Mouse (Mus musculus): ENCODE measurements around the gene Olfr1443. TPM values are rescaled to one million over a fixed set of nuclear protein-coding genes. Genes with fewer than 3 reads are reported as not detected.
"Not testable (repeated sequence)": the region's sequence is repeated elsewhere in the genome, so short reads cannot be mapped to it uniquely, and the experiment has no call there.

Olfr1443 gene
- polyA plus RNA-seq (2012; rRNA removed) = not detected in 2 replicates

GRCm38 (mm10) chr19:12677812-12678211 lies at the start of gene Olfr1443:
TSS of gene Olfr1443 (plus strand) at chr19:12678112.
- TF ChIP-seq CTCF (IDR thresholded peaks at IDR 0.05; ENCODE audit: insufficient read depth, low read length) = no peak
- TF ChIP-seq POLR2A (IDR thresholded peaks at IDR 0.05; ENCODE audit: borderline replicate concordance, extremely low read depth, low read depth, low read length) = no peak
- DNase-seq = no peak
- no peaks in the 10 kb centered on the region for H3K4me1 ChIP-seq (ENCODE audit: control insufficient read depth, insufficient read depth, low read length)
- WGBS = 65% methylated on average over 3 of the region's 3 CpGs
- no peak within 1 kb of the TSS for H3K4me3 ChIP-seq (replicated peaks; ENCODE audit: extremely low read depth, low read depth, low read length)

- Histone ChIP-seq H3K4me3 (replicated peaks; ENCODE audit: extremely low read depth, low read depth, low read length) (no peak within 1 kb of the TSS), H3K4me1 (ENCODE audit: control insufficient read depth, insufficient read depth, low read length) (no peaks in the 10 kb centered on the region)
- 56% methylated on average over 4 of the region's 4 CpGs for WGBS
- no peak for TF ChIP-seq POLR2A (IDR thresholded peaks at IDR 0.05; ENCODE audit: borderline replicate concordance, extremely low read depth, low read depth, low read length)
- no peak for TF ChIP-seq CTCF (IDR thresholded peaks at IDR 0.05; ENCODE audit: insufficient read depth, low read length)
- no peak for DNase-seq
Observed at GRCm38 (mm10) chr19:12633176-12633575, 44.7 kb upstream of the Olfr1443 start, which contains the start of gene Glyat. TSS of gene Glyat (plus strand) at chr19:12633308.

GRCm38 (mm10) chr19:12634259-12634658 lies 43.7 kb upstream of the Olfr1443 start:
- no peak for DNase-seq
- H3K4me3 ChIP-seq (replicated peaks; ENCODE audit: extremely low read depth, low read depth, low read length) = no peak overlapping the region
- H3K4me1 ChIP-seq (ENCODE audit: control insufficient read depth, insufficient read depth, low read length) = no peaks in the 10 kb centered on the region
- no peak for TF ChIP-seq POLR2A (IDR thresholded peaks at IDR 0.05; ENCODE audit: borderline replicate concordance, extremely low read depth, low read depth, low read length)
- no peak for TF ChIP-seq CTCF (IDR thresholded peaks at IDR 0.05; ENCODE audit: insufficient read depth, low read length)
- WGBS = 82% methylated on average over 3 of the region's 3 CpGs

GRCm38 (mm10) chr19:12634963-12635362 lies 42.9 kb upstream of the Olfr1443 start:
- Histone ChIP-seq H3K4me3 (replicated peaks; ENCODE audit: extremely low read depth, low read depth, low read length) (no peak overlapping the region), H3K4me1 (ENCODE audit: control insufficient read depth, insufficient read depth, low read length) (no peaks in the 10 kb centered on the region)
- 85% methylated on average over 4 of the region's 4 CpGs for WGBS
- no peak for DNase-seq
- TF ChIP-seq CTCF (IDR thresholded peaks at IDR 0.05; ENCODE audit: insufficient read depth, low read length) (no peak), POLR2A (IDR thresholded peaks at IDR 0.05; ENCODE audit: borderline replicate concordance, extremely low read depth, low read depth, low read length) (no peak)

GRCm38 (mm10) chr19:12636863-12637262 lies 41.0 kb upstream of the Olfr1443 start:
- no peak for TF ChIP-seq CTCF (IDR thresholded peaks at IDR 0.05; ENCODE audit: insufficient read depth, low read length)
- WGBS = 61% methylated on average over 3 of the region's 3 CpGs
- no peak for DNase-seq
- H3K4me1 ChIP-seq (ENCODE audit: control insufficient read depth, insufficient read depth, low read length) = no peaks in the 10 kb centered on the region
- no peak overlapping the region for H3K4me3 ChIP-seq (replicated peaks; ENCODE audit: extremely low read depth, low read depth, low read length)

GRCm38 (mm10) chr19:12638049-12638448 lies 39.9 kb upstream of the Olfr1443 start:
- H3K4me3 ChIP-seq (replicated peaks; ENCODE audit: extremely low read depth, low read depth, low read length) = no peak overlapping the region
- 64% methylated on average over 1 of the region's 1 CpGs for WGBS
- TF ChIP-seq POLR2A (IDR thresholded peaks at IDR 0.05; ENCODE audit: borderline replicate concordance, extremely low read depth, low read depth, low read length) (no peak), CTCF (IDR thresholded peaks at IDR 0.05; ENCODE audit: insufficient read depth, low read length) (no peak)
- no peak for DNase-seq
- no peaks in the 10 kb centered on the region for H3K4me1 ChIP-seq (ENCODE audit: control insufficient read depth, insufficient read depth, low read length)

- TF ChIP-seq POLR2A (IDR thresholded peaks at IDR 0.05; ENCODE audit: borderline replicate concordance, extremely low read depth, low read depth, low read length) (no peak), CTCF (IDR thresholded peaks at IDR 0.05; ENCODE audit: insufficient read depth, low read length) (no peak)
- no peak overlapping the region for H3K4me3 ChIP-seq (replicated peaks; ENCODE audit: extremely low read depth, low read depth, low read length)
- DNase-seq = no peak
- no peaks in the 10 kb centered on the region for H3K4me1 ChIP-seq (ENCODE audit: control insufficient read depth, insufficient read depth, low read length)
Observed at GRCm38 (mm10) chr19:12649511-12649910, 28.4 kb upstream of the Olfr1443 start.

GRCm38 (mm10) chr19:12666156-12666555 lies 11.8 kb upstream of the Olfr1443 start:
- Histone ChIP-seq H3K4me1 (ENCODE audit: control insufficient read depth, insufficient read depth, low read length) (no peaks in the 10 kb centered on the region), H3K4me3 (replicated peaks; ENCODE audit: extremely low read depth, low read depth, low read length) (no peak overlapping the region)
- no peak for TF ChIP-seq CTCF (IDR thresholded peaks at IDR 0.05; ENCODE audit: insufficient read depth, low read length)
- no peak for TF ChIP-seq POLR2A (IDR thresholded peaks at IDR 0.05; ENCODE audit: borderline replicate concordance, extremely low read depth, low read depth, low read length)
- no peak for DNase-seq
- 69% methylated on average over 1 of the region's 1 CpGs for WGBS

- H3K4me3 ChIP-seq (replicated peaks; ENCODE audit: extremely low read depth, low read depth, low read length); H3K4me1 ChIP-seq (ENCODE audit: control insufficient read depth, insufficient read depth, low read length); DNase-seq: not testable (repeated sequence)
- WGBS = 95% methylated on average over 3 of the region's 3 CpGs
Observed at GRCm38 (mm10) chr19:12668601-12669000, 9.3 kb upstream of the Olfr1443 start.

GRCm38 (mm10) chr19:12670139-12670538 lies 7.8 kb upstream of the Olfr1443 start, which contains the start of gene Olfr1442:
TSS of gene Olfr1442 (plus strand) at chr19:12670439.
- no peak within 1 kb of the TSS for H3K4me3 ChIP-seq (replicated peaks; ENCODE audit: extremely low read depth, low read depth, low read length)
- H3K4me1 ChIP-seq (ENCODE audit: control insufficient read depth, insufficient read depth, low read length) = no peaks in the 10 kb centered on the region
- no peak for DNase-seq
- TF ChIP-seq CTCF (IDR thresholded peaks at IDR 0.05; ENCODE audit: insufficient read depth, low read length) (no peak), POLR2A (IDR thresholded peaks at IDR 0.05; ENCODE audit: borderline replicate concordance, extremely low read depth, low read depth, low read length) (no peak)

GRCm38 (mm10) chr19:12671051-12671450 lies 6.9 kb upstream of the Olfr1443 start:
- 79% methylated on average over 4 of the region's 4 CpGs for WGBS
- no peak overlapping the region for H3K4me3 ChIP-seq (replicated peaks; ENCODE audit: extremely low read depth, low read depth, low read length)
- no peaks in the 10 kb centered on the region for H3K4me1 ChIP-seq (ENCODE audit: control insufficient read depth, insufficient read depth, low read length)
- no peak for TF ChIP-seq POLR2A (IDR thresholded peaks at IDR 0.05; ENCODE audit: borderline replicate concordance, extremely low read depth, low read depth, low read length)
- no peak for TF ChIP-seq CTCF (IDR thresholded peaks at IDR 0.05; ENCODE audit: insufficient read depth, low read length)
- no peak for DNase-seq

All from lung, adult 2 months (tissue).